Mouse (Mus musculus) kidney, embryonic 16.5 days (tissue): ENCODE data around the gene Unc13b. TPM values are rescaled to one million over a fixed set of nuclear protein-coding genes. Genes with fewer than 3 reads are reported as not detected.
A peak's percentile ranks its signal among the peaks of the same experiment; 100 is the strongest.

Experiments used
- ATAC-seq: fragments of 200-750 bp; cut with Nextera tagmentation; 2 replicates; pipeline ENCODE4 v1.8.0; 2017; ENCODE audit warnings: moderate TSS enrichment; ENCODE audit not compliant: low FRiP score, low TSS enrichment
- H3K27ac ChIP-seq: fragments of 300-500 bp; sonication (generic); 2 replicates; pipeline ENCODE4 v1.5.1; 2014; ENCODE audit warnings: low read length
- H3K27me3 ChIP-seq: fragments of 300-500 bp; sonication (generic); 2 replicates; pipeline ENCODE4 v1.6.1; 2014; ENCODE audit warnings: low read length, control low read depth, mixed read lengths; ENCODE audit not compliant: insufficient read depth
- H3K36me3 ChIP-seq: fragments of 300-500 bp; sonication (generic); 2 replicates; pipeline ENCODE4 v1.6.1; 2014; ENCODE audit warnings: low read length, control low read depth, mixed read lengths; ENCODE audit not compliant: insufficient read depth
- H3K4me1 ChIP-seq: fragments of 300-500 bp; sonication (generic); 2 replicates; pipeline ENCODE4 v1.6.1; 2014; ENCODE audit warnings: low read length, control low read depth, mixed read lengths; ENCODE audit not compliant: insufficient read depth
- H3K4me2 ChIP-seq: fragments of 300-500 bp; sonication (generic); replicated peaks from 2 replicates; pipeline ENCODE4 v1.6.1; 2014; ENCODE audit warnings: low read depth, low read length
- H3K4me3 ChIP-seq: fragments of 300-500 bp; sonication (generic); 2 replicates; pipeline ENCODE4 v1.5.1; 2014; ENCODE audit warnings: mild to moderate bottlenecking, low read length
- H3K9ac ChIP-seq: fragments of 300-500 bp; sonication (generic); replicated peaks from 2 replicates; pipeline ENCODE4 v1.6.1; 2014; ENCODE audit warnings: low read length
- H3K9me3 ChIP-seq: fragments of 300-500 bp; sonication (generic); 2 replicates; pipeline ENCODE4 v1.6.1; 2016; ENCODE audit warnings: low read length, control low read depth
- WGBS: fragments of 180-500 bp; shearing (Covaris S2); extraction: QIAGEN DNeasy Blood & Tissue Kit; methylation state at CpG from one replicate; pipeline ENCODE4 v1.1.7; 2014; 5-methylcytosine and 5-hydroxymethylcytosine counted together
- polyA plus RNA-seq: library from polyadenylated mRNA; unstranded; fragments of >200 nt; fragmentation: Nextera tagmentation; extraction: Ambion mirVana; gene quantifications from 2 replicates; pipeline ENCODE4 v1.2.1, GENCODE M21; 2015

Gene Unc13b
- polyA plus RNA-seq, 1 experiment from 2014 or later = 6.8 TPM

DNA sequence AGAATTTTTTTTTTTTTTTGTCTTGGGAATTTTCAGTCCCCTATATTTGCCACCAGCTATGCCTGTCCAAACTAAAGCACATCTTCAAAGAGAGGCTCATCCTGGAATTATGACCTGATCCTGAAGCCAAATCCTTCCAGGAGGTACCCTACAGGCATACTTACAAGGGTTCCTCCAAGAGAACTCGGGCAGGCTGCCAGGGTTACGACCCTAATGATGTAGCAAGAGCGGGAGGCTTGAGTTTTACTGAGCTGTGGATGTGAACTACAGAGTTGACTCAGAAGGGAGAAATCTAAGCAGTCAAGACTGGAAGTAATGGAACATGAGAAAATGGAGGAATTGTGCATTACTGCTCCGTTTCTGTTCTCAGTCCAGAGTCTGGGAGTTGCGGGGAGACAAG lies 201.3 kb downstream of the Unc13b start:
- no peak for ATAC-seq
- Histone ChIP-seq H3K27ac (no peak overlapping the region), H3K4me2 (no peak overlapping the region), H3K4me1 (peaks cover 5% of the 10 kb centered on the region; the same call in 1 of the 2 replicates), H3K9me3 (no peaks in the 10 kb centered on the region), H3K27me3 (no peaks in the 10 kb centered on the region), H3K9ac (no peak overlapping the region), H3K36me3 (no peaks in the 10 kb centered on the region), H3K4me3 (no peak overlapping the region)
- WGBS = 47% methylated on average over 5 of the region's 5 CpGs

GRCm38 (mm10) chr4:43262821-43263220 lies 204.1 kb downstream of the Unc13b start:
- Histone ChIP-seq H3K27ac (no peak overlapping the region), H3K4me2 (no peak overlapping the region), H3K36me3 (no peaks in the 10 kb centered on the region), H3K4me3 (no peak overlapping the region), H3K9me3 (no peaks in the 10 kb centered on the region), H3K4me1 (peaks cover 14% of the 10 kb centered on the region), H3K9ac (no peak overlapping the region), H3K27me3 (no peaks in the 10 kb centered on the region)
- ATAC-seq = no peak
- 91% methylated on average over 6 of the region's 6 CpGs for WGBS

DNA sequence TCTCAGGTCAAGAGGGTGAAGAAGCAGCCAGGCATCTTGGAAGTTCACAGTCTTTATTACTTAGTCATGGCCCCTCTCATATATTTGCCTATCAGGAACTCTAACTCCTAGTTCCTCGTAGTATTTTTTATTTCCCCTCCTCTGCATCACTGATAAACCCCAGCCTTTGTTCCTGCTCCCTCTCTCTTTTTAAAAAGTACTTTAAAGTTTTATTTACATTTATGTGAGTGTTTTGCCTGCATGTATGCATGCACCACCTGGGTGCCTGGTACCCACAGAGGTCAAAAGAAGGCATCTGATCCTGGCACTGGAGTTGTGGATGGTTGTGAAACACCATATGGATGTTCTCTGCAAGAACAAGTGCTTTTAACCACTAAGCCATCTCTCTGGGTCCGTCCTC lies 207.4 kb downstream of the Unc13b start:
- Histone ChIP-seq H3K9ac (no peak overlapping the region), H3K36me3 (no peaks in the 10 kb centered on the region), H3K9me3 (no peaks in the 10 kb centered on the region), H3K27me3 (no peaks in the 10 kb centered on the region), H3K4me1 (peaks cover 9% of the 10 kb centered on the region), H3K4me3 (no peak overlapping the region), H3K4me2 (no peak overlapping the region), H3K27ac (no peak overlapping the region)
- no peak for ATAC-seq
- 36% methylated on average over 2 of the region's 2 CpGs for WGBS

DNA sequence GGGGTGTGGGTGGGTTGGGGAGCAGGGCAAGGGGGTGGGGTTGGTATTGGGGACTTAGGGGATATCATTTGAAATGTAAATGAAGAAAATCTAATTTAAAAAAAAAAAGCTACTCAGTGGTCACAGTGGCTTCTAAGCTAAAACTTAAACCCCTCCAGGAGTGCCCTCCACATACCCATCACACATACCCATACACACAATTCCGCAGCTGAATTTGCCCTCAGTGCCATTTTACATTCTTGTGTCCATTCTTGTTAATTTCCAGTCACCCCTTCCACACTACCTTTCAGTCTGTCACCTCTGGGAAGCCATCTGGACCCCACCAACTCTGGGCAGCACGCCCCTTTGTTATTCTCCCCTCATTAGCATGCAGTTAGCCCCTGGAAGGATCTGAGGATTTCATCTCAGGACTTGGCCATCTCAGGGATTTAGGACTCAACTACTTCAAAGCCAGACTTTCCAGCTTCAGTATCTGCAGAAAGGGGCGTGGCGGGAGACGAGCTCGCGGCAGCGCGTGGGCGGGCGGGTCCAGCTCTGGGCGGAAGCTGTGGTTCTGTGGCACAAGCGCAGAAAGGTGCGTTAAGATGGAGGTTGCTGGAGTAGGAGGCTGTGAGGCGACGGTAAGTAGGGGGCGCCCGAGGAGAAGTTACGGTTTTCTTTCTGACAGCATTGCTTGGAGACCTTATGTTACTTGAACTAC lies 208.0 kb downstream of the Unc13b start, which contains the start of gene Atp8b5:
Atp8b5 (plus strand) TSS at position 537 of the 700 bp plus-strand sequence.
- Histone ChIP-seq H3K27ac (no peak within 1 kb of the TSS), H3K9ac (peak within 1 kb of the TSS; percentile 73), H3K4me3 (peak within 1 kb of the TSS; percentile 51), H3K36me3 (no peaks in the 10 kb centered on the region), H3K4me1 (peaks cover 9% of the 10 kb centered on the region), H3K27me3 (no peaks in the 10 kb centered on the region), H3K9me3 (no peaks in the 10 kb centered on the region), H3K4me2 (peak within 1 kb of the TSS; percentile 77)
- ATAC-seq = peak; percentile 93
- 2% methylated on average over 19 of the region's 19 CpGs for WGBS

GRCm38 (mm10) chr4:43267323-43267658 lies 208.5 kb downstream of the Unc13b start:
- WGBS = 3% methylated on average over 2 of the region's 2 CpGs
- H3K27me3 ChIP-seq = no peaks in the 10 kb centered on the region
- H3K9ac ChIP-seq = no peak overlapping the region
- H3K4me1 ChIP-seq = peaks cover 9% of the 10 kb centered on the region
- peak overlapping the region; percentile 51; the same call in 1 of the 2 replicates for H3K4me3 ChIP-seq
- no peak overlapping the region for H3K27ac ChIP-seq
- peak overlapping the region; percentile 77 for H3K4me2 ChIP-seq
- H3K36me3 ChIP-seq = no peaks in the 10 kb centered on the region
- H3K9me3 ChIP-seq = no peaks in the 10 kb centered on the region
- ATAC-seq = no peak

DNA sequence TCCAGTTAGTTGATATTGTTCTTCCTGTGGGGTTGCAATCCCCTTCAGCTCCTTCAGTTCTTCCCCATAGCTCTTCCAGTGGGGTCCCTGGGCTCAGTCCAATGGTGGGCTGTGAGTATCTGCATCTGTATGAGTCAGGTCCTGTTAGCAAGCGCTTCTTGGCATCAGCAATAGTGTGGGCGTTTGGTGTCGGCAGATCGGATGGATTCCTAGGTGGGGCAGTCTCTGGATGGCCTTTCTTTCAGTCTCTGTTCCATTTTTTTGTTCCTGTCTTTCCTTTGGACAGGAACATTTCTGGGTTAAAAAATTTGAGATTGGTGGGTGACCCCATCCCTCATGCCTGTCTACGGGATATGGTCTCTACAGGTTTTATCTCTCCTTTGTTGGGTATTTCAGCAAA lies 226.7 kb downstream of the Unc13b start:
- Histone ChIP-seq H3K9me3 (no peaks in the 10 kb centered on the region), H3K9ac (no peak overlapping the region), H3K4me1 (no peaks in the 10 kb centered on the region), H3K27me3 (no peaks in the 10 kb centered on the region), H3K4me3 (no peak overlapping the region), H3K27ac (no peak overlapping the region), H3K4me2 (no peak overlapping the region), H3K36me3 (no peaks in the 10 kb centered on the region)
- 92% methylated on average over 5 of the region's 5 CpGs for WGBS
- no peak for ATAC-seq

DNA sequence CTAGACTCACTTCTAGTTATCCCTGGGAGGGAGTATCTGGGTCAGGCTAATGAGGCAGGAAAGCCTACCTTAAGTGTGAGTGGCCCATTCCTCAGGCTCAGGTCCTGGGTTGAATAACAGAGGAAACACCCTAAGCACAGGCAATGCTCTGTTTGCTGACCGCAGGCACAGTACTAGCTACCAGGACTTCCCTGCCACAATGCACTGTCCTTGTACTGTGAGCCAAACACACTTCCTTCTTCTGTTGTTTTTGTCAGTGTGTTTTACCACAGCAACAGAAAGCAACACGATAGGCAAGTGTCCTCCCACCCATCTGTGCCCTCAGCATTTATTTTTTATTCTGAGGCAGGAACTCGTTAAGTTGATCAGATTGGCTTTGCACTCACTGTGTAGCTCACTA lies 228.6 kb downstream of the Unc13b start:
- H3K4me2 ChIP-seq = no peak overlapping the region
- no peak overlapping the region for H3K9ac ChIP-seq
- 55% methylated on average over 3 of the region's 3 CpGs for WGBS

GRCm38 (mm10) chr4:43294001-43294400 lies 235.2 kb downstream of the Unc13b start:
- Histone ChIP-seq H3K9ac (no peak overlapping the region), H3K4me3 (no peak overlapping the region), H3K36me3 (no peaks in the 10 kb centered on the region), H3K9me3 (no peaks in the 10 kb centered on the region), H3K27ac (no peak overlapping the region), H3K4me2 (no peak overlapping the region), H3K27me3 (no peaks in the 10 kb centered on the region), H3K4me1 (no peaks in the 10 kb centered on the region)
- 28% methylated on average over 6 of the region's 6 CpGs for WGBS
- no peak for ATAC-seq

More for the DNA sequence above, 228.6 kb downstream of the Unc13b start:
- no peaks in the 10 kb centered on the region for H3K4me1 ChIP-seq
- ATAC-seq = no peak
- no peaks in the 10 kb centered on the region for H3K36me3 ChIP-seq
- H3K27ac ChIP-seq = no peak overlapping the region
- H3K27me3 ChIP-seq = no peaks in the 10 kb centered on the region
- no peak overlapping the region for H3K4me3 ChIP-seq
- H3K9me3 ChIP-seq = no peaks in the 10 kb centered on the region

- Histone ChIP-seq H3K36me3 (no peaks in the 10 kb centered on the region), H3K9me3 (no peaks in the 10 kb centered on the region), H3K27ac (no peak overlapping the region), H3K9ac (no peak overlapping the region), H3K4me2 (no peak overlapping the region), H3K27me3 (no peaks in the 10 kb centered on the region), H3K4me3 (no peak overlapping the region), H3K4me1 (no peaks in the 10 kb centered on the region)
- ATAC-seq = peak; percentile 82
- 20% methylated on average over 11 of the region's 11 CpGs for WGBS
Measured at GRCm38 (mm10) chr4:43309696-43310338, 251.1 kb downstream of the Unc13b start.
